Mouse (Mus musculus) gastrocnemius, postnatal 4 days (tissue): ENCODE results near the gene Lhfp. TPM values are rescaled to one million over a fixed set of nuclear protein-coding genes. Genes with fewer than 3 reads are reported as not detected.

Experiments used
- DNase-seq, 2 experiments: peaks; one replicate each; pipeline ENCODE4 v3.0.0; 2021 to 2022; ENCODE audit warnings: low spot score in 2 of 2, mixed read lengths in 2 of 2
- total RNA-seq, 2 experiments: library from RNA; stranded (reverse); gene quantifications; 2 replicates each; pipeline ENCODE4 v1.2.3; 2021

Gene Lhfp
- total RNA-seq, 2 experiments from 2014 or later = 56.3 to 64.3 TPM

DNA sequence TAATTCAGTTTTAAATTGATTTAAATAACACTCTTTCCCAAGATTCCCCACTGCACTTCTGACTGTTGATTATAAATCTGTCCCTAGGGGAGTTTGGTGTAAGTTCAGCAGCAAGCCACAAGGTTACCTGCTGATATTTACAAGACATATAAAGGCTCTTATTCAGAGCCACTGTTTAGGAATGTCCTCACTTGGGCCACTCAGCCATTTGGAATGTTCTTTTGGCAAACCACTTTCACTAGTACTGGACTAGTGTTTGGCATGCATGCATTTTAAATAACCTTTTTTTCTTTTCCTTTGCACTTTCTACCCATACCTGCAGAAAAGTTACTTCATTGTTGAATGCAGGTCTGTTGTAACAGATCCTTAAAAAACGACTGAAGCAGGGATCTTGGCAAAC is 109.8 kb downstream of the Lhfp start:
- no peak for DNase-seq

DNA sequence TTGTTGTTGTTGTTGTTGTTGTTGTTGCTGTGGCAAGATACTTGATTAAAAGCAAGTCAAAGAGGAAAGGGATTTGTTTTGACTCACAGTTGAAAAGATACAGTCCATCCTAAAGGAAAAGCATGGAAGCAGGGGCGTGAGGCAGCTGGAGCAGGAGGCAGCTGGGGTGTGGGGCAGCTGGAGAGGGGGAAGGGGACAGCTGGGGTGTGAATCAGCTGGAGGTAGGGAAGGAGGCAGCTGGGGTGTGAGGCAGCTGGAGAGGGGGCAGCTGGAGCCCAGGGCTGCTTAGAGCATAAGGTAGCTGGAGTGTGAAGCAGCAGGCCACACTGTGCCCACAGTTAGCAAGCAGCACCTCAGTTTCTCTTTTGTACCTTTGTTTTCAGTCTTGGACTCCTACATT is 110.3 kb downstream of the Lhfp start:
- DNase-seq = no peak

DNA sequence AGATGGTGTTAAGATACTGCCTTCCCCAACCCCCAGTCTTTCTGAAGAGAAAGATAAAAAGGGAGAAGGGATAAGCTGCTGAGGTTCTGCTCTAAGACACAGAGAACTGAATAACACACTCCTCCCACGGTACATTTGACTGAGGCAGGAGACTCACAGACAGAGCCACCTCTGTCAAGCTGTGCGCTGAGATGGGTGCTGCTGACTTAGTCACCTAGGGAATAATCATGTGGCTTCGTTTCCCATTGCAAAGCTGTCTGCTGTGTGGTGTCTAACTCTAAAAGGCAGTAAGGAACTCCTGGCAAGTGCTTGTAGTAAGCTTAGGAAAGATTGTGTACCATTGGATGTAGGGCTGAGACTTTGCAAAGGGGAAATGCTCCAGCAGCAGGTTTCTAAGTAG is 120.6 kb downstream of the Lhfp start:
- no peak for DNase-seq

DNA sequence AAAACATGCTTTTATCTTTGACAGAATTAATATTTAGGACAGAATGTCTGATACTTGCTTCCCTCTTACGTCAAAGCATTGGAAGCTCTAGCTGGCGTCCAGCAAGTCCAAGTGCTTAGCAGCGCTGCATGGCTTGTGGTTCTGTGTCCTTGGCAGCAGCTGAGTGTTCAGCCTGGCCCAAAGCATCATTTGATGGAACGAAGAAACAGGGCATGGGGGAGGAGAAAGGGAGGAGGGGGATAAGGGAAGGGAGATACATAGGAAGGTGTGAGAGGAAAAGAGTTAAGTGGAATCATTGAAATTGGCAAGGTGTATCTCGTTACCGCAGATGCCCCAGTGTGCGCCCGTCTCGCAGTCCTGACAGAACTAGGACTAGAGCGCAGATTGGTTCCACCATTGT is 124.0 kb downstream of the Lhfp start:
- DNase-seq = peak in 1 of 2 experiments; percentile 23

DNA sequence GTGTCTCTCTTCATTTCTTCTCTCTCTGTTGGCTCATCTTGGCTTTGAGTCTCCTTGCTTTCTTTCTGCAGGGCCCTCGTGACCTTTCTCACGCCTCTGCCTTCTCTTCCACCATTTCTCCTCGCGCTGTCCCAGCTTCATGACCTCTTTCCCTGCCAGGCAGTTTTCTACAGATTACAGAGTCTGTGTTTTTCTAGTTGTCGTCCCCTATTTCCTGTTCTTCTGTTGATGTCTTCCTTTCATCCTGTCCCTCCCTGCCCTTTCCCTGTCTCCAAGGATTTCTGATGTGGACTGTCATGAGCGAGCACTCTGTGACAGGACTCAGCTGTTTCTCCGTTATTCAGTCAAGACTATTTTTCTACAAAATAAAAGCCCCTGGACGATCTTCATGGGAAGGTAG is 124.7 kb downstream of the Lhfp start:
- DNase-seq = no peak

DNA sequence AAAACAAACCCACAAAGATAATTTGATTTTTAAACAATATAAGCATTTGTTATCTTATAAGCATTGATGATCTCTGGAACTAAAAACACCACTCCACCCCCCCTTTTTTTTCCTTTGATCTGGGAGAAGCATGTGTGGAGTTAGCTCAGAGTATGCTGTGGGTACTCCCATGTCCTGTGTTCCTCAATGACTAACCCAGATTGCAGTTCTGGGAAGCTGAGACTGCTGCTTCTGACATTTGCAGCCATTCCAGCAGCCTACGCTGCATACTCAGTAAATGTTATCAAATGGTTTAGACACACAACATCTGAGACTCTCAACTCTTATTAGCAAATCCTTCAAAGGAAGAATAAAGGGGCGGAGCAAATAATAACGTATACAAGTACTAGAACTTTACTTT is 128.2 kb downstream of the Lhfp start:
- DNase-seq = no peak

DNA sequence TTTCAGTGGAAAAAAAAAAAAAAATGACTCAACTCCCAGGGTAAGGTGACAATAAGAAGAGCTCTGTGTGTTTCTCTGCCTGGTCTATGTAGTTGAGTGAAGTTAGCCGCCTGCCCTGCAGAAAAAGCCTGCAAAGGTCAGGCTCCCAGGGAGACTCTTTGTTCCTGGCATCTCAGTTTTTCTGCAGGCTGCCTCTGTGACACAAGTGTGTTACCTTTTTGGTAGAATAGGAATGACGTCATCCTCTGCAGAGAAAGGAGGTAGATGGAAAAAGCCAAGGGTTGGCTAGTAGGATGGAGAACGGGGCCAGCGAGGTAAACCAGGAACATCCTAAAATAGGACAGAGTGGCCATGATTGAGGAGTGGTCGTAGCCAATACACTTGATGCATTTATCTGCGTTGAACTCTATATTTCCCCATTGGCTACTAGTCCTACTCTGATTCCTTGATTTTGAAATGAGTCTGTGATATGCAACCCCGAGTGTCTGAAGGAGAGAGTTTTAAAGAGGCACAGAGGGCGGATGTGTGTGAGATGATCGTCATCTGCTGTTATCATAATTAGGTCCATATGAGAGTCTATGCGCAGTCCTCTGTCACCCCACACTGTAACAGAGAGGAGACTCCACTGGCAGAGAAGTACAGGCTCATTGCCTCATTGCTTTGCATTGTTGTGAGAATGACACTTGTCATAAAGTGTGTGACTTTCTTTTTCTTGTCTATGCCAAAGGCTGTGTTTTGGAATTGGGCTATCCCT is 132.2 kb downstream of the Lhfp start:
- no peak for DNase-seq

DNA sequence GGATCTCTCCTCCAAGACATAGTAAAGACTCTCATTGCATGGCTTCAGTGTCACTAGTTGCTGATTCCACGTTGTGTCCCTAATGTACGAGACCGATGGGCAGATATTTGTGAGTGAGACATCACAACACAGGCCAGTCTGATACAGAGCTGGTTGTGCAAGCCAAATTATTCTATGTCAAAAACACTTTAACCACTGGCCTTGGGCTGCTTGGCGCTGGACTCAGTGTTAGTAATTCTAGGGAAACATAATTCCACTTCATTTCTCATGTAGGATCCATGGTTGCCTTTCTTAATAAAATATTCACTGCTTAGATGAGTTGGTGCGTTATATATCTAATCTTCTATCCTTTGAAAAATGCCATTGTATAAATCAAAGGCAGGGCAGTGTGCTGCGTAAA is 138.6 kb downstream of the Lhfp start:
- no peak for DNase-seq

DNA sequence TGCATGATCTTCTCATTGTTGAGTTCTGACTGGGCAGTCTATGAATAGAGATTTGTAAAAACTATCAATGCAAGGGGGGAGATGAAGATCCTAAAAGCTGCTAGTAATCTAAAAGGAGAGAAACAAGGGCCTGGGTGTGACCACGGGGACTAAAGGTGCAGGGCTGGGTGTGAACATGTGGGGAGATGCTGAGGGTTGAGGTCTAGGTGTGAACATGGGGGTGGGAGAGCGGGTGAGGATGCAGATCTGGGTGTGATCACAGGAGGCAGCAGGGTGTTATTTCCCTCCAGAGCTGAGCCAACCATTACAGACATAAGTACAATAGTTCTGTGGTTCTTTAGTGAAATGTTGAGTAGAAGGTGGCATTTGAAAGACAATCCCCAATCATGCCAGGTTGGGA is 144.1 kb downstream of the Lhfp start:
- no peak for DNase-seq

DNA sequence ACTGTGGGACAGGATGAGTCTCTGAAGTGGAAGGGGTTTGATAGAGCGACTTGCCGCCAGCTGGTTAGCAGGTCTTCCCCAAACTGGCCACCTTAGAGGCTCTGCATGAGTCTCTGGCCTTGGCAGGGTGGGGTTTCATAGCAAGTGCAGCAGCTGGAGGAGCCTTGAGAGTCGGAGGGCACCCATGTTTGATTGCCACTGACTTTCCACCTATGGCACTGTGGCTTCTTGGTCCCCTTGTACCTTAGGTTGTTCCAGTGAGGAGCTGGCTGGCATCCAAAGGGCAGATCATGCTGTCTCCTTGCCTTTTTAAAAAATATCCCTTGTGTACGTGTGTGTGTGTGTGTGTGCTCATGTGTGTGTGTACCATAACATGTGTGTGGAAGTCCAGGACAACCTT is 152.1 kb downstream of the Lhfp start:
- no peak for DNase-seq

DNA sequence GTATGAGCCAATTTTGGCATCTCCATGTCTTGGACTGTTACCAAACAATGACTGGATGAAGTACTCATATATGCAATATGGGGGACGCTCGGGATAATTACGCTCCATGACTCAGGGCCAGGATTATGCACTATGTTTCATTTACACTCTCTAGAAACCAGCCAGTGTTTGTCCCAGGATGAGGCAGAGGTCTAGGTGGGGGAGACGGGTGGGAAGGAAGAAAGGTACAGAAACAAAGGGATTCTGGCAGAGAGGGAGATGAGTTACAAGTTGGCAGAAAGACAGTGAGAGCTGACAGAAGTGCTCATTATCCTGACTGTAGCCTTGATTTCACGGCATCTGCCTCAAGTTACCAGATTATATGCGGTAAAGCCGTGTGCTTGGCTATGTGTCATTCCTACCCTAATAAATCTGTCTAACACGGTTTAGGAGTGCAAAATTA is 154.4 kb downstream of the Lhfp start:
- DNase-seq = no peak

DNA sequence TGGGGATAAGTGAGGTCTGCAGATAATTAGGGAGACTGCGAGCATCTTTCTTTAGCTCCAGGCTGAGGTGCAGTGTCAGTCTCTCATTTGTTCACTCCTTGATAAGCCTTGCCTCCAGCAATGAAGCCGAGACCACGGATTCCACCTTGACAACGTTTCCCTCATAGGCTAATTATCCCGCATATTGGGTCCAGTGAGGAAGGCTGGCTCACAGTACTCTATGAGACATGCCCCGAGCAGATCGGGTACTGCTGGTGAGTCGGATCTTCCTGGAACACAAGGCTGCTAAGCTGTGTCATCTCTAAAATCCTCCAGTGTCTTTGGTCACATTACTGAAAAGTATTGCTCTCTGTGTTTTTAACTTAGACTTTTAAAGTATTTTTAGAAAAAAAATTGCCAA is 158.8 kb downstream of the Lhfp start:
- no peak for DNase-seq

DNA sequence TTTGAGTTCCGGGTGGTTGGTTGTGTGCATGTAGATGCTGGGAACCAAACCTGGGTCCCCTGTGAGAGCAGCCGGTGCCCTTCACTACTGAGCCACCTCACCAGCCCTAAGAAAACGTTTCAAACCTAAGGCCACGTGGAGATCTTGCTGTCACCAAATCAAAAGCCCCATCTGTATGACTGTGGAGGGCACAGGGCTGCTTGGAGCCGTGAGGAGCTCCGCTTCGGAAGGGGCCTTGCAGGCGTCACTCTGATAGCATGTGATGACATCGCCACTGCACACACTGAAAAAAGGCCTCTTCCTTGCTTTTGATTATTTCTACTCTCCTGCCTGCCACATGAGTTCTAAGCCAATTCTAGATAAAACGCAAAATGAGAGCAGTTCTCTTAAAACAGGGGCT is 159.5 kb downstream of the Lhfp start:
- DNase-seq = no peak

DNA sequence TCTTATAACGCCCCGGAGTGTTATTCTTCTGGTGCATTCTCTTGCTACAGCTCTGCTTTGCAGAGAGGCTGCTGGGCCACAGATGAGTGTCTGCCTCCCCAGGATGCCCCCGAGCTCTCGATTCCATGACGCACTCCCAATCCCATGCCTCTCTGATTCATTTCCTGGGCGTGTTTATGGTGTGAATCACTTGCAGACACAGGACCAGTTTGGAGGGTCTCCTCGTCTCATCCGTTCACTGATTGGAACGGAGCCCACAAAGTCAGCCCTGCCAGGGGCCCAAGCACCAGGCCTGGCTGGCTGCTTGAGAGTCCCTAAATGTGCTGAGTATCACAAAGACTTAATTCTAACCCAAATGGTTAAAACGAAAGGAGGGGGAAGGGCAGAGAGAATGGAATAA is 160.3 kb downstream of the Lhfp start:
- no peak for DNase-seq

DNA sequence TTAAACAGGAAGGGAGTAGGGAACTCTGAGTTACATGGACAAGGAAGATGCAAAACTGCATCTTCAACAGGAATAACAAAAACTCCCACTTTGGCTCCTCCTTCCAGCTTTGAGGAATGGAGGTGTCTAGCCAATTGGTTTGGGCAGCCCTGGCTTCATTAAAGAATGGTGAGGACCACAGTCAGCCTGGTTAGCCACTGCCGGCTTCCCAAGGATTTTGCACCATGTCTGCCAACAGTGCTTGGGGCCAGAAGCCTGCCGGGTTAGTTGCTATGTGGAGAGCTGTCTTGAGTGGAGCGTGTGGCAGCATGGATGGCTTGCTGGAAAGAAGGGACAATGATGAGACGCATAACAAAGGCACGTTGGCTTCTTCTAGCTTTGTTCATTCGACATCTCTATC is 160.9 kb downstream of the Lhfp start:
- no peak for DNase-seq

DNA sequence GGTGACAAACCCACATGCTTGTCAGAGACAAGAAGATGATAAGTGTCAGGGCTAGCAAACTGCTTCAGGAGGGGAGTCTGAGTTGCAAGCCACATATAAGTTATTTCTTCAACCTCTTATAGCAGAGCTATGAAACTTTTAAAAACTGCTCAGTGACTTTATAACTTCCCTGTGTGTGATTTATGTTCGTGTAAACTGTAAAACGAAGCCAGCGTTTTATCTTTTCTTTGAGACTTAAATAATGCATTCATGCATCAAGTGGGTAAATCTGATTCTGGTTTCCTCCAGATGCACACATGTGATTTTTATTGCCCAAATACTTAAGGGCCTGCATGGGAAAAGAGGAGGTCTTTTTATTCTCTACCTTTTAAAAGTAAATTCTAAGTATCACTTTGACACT is 161.4 kb downstream of the Lhfp start:
- no peak for DNase-seq

DNA sequence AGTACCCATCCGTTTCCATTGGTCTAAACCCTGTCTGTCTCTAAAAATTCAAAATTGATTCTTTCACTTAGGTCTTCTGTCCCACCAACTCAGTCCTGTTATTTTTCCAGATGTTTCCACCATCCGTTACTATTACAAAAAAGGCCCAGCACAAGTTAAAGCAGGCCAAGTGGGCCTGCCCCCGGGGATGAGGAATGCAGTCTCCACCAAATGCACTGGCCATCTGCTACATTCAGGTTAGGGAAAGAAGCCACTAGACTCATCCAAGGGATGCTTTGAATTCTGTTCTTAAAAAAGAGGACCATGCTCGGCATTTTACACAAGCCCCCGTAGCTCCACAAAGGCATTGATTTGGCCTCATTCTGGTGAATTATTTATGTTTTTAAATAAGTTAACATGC is 162.3 kb downstream of the Lhfp start:
- DNase-seq = peak in 1 of 2 experiments; percentile 34

DNA sequence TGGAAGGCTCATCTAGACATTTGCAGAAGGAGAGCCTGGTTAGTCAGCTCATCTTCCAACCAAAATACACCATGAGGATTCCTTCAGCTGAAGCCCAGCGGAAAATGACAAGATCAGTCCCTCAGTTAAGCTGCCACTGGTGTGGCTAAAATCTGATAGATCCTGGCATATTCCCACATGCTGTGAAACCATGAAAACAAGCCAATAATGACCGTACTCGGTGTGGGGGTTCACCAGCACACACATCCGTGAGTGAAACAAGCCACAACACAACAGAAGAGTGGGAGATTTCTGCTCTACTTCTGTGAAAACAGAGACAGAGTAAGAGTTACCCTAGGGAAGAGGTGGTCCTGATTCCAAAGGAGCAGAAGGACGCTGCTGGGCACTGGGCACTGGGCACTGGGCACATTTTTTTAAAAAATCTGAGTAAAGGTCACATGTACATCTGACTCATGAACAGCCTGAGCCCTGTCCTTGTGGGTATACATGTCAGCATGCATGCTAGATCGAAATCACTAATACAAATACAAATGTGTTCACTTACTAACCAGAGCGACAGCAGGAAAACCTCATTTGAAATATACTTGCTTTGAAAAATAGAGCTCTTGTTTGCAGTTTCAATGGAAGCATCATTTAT is 163.1 kb downstream of the Lhfp start:
- DNase-seq = no peak

DNA sequence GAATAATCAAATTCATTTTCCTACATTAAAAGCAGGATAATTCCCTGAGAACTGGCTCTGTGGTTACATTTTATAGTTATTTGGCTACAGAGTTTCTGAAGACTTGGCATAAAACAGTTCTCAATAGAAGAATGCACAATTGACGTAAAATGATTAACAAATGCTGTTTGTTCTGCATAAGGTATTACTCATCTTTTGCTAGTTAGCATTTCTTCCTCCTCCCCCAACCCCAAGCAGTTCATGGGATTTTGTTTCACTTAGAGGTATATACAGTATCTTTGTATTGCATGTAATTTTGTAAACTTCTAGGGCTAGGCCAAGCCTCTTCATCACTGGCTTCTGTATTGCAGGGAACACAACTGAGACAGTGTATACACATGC is 163.6 kb downstream of the Lhfp start:
- no peak for DNase-seq

DNA sequence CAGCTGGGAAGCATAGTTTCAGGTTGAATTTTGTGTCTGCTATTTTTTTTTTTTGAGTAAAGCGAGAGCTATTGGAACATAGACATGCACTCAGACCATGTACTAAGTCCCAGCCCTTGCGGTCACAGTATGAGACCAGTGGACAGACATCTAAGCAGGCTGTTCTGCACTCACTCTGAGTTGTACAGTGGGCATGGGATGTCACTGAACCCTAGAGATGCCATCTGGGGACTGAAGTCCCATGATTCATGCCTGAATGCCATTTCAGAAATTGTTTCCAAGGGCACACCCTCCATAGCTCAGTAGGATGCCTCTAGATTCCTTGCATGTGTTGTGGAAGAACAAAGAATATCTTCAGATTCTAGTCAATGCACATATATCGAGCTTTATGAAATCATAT is 164.4 kb downstream of the Lhfp start:
- DNase-seq = no peak

DNA sequence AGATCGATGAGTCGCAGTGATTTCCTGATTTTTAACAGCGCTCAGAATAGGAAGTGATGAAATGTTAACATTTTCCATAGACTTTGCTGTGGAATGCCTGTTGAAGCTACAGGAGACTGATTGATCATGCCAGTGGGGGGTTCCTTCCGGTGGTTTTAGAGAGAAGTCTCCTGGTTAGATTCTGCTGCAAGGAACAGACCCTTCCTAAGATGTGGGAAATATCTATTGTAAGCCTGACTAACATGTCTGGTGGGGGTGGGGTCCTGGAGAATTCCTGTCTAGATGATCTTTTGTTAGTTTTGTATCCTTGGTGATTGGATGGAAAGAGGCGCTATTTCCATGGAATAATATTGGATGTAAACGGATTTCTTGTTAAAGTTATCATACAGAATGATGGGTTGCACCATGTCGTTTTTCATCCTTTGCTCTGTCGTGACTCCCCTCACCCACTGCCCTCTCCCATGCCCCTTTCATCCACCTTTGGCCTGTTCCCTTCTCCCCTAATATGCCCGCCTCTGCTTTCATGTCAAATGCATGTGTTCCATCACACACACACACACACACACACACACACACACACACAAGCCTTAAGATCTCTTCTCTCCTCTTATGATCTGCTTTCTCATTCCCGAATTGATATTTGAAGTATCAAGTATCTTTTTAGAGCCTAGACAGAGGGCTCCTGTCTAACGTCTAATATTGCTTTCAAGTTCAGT is 165.3 kb downstream of the Lhfp start:
- no peak for DNase-seq

DNA sequence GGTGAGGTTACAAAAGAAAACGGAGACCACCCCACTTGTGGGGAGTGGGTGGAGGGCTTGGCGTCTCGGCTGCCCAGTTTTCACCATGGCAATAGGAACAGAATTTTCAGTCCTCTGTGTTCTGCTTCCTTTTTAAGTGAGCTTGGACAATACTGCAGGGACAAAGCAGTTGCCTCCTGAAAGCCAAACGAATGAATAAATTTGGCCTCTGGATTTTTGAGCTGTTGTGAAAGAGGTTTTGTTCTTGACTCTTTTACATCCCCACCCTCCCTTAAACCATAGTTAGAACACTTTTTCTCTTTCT is 165.8 kb downstream of the Lhfp start:
- DNase-seq = no peak
